Mouse (Mus musculus) embryonic fibroblast, embryonic 13.5 days (primary cell): ENCODE data around the gene Catsperz. TPM values are rescaled to one million over a fixed set of nuclear protein-coding genes. Genes with fewer than 3 reads are reported as not detected.
"Not testable (repeated sequence)": the region's sequence is repeated elsewhere in the genome, so short reads cannot be mapped to it uniquely, and the experiment has no call there.

Source experiments
- H3K27ac ChIP-seq: 2 replicates; pipeline ENCODE4 v1.5.1; 2012; ENCODE audit warnings: low read length, control low read depth, inconsistent platforms; ENCODE audit not compliant: insufficient read depth
- H3K4me1 ChIP-seq: 2 replicates; pipeline ENCODE4 v1.6.1; 2011; ENCODE audit warnings: low read length; ENCODE audit not compliant: control insufficient read depth, insufficient read depth
- H3K4me3 ChIP-seq: 2 replicates; pipeline ENCODE4 v1.5.1; 2011; ENCODE audit warnings: mild to moderate bottlenecking, control low read depth, low read length; ENCODE audit not compliant: insufficient read depth
- CTCF ChIP-seq: IDR thresholded peaks from 2 replicates; pipeline ENCODE4 v1.5.1; 2011; ENCODE audit warnings: mild to moderate bottlenecking, control low read depth, low read length, moderate library complexity, borderline replicate concordance; ENCODE audit not compliant: insufficient read depth
- POLR2A ChIP-seq: IDR thresholded peaks from 2 replicates; pipeline ENCODE4 v1.6.1; 2011; ENCODE audit warnings: low read depth, mild to moderate bottlenecking, control low read depth, low read length, moderate library complexity
- polyA plus RNA-seq: library from polyadenylated mRNA; stranded (reverse); fragments of >200 nt; gene quantifications from 2 replicates; pipeline ENCODE4 v1.2.4, GENCODE M21; 2011; ENCODE audit warnings: low read depth; ENCODE audit not compliant: missing spikeins, insufficient read length

Gene Catsperz
- polyA plus RNA-seq, 1 experiment = not detected

- H3K4me1 ChIP-seq = peaks cover 11% of the 10 kb centered on the region; the same call in 1 of the 2 replicates
- no peak for TF ChIP-seq POLR2A
- TF ChIP-seq CTCF = no peak
- no peak overlapping the region for H3K27ac ChIP-seq
- no peak overlapping the region for H3K4me3 ChIP-seq
Measured at GRCm38 (mm10) chr19:6918321-6918720, 6.9 kb downstream of the Catsperz start.

- TF ChIP-seq POLR2A (no peak), CTCF (no peak)
- Histone ChIP-seq H3K4me3 (no peak overlapping the region), H3K27ac (no peak overlapping the region), H3K4me1 (peaks cover 8% of the 10 kb centered on the region; the same call in 1 of the 2 replicates)
Measured at GRCm38 (mm10) chr19:6916496-6916895, 8.7 kb downstream of the Catsperz start.

- TF ChIP-seq POLR2A (no peak), CTCF (no peak)
- H3K27ac ChIP-seq = no peak overlapping the region
- peaks cover 5% of the 10 kb centered on the region; the same call in 1 of the 2 replicates for H3K4me1 ChIP-seq
- no peak overlapping the region for H3K4me3 ChIP-seq
Measured at GRCm38 (mm10) chr19:6915276-6915675, 9.9 kb downstream of the Catsperz start.

- TF ChIP-seq POLR2A (no peak), CTCF (no peak)
Measured at GRCm38 (mm10) chr19:6914540-6914939, 10.6 kb downstream of the Catsperz start.

GRCm38 (mm10) chr19:6913991-6914390, 11.2 kb downstream of the Catsperz start:
- TF ChIP-seq POLR2A = no peak
- no peak for TF ChIP-seq CTCF
- Histone ChIP-seq H3K4me1 (no peaks in the 10 kb centered on the region; the same call in 1 of the 2 replicates), H3K4me3 (no peak overlapping the region), H3K27ac (no peak overlapping the region)

More at GRCm38 (mm10) chr19:6914540-6914939, 10.6 kb downstream of the Catsperz start:
- H3K4me3 ChIP-seq = no peak overlapping the region
- no peak overlapping the region for H3K27ac ChIP-seq
- peaks cover 2% of the 10 kb centered on the region; the same call in 1 of the 2 replicates for H3K4me1 ChIP-seq

- Histone ChIP-seq H3K4me3 (no peak overlapping the region), H3K27ac (no peak overlapping the region), H3K4me1 (no peaks in the 10 kb centered on the region; the same call in 1 of the 2 replicates)
- TF ChIP-seq CTCF (no peak), POLR2A (no peak)
Measured at GRCm38 (mm10) chr19:6913036-6913435, 12.1 kb downstream of the Catsperz start.

- TF ChIP-seq CTCF = no peak
- no peak for TF ChIP-seq POLR2A
Measured at GRCm38 (mm10) chr19:6912205-6912970, 12.8 kb downstream of the Catsperz start.

GRCm38 (mm10) chr19:6911101-6912074, 13.8 kb downstream of the Catsperz start:
- Histone ChIP-seq H3K27ac (no peak overlapping the region), H3K4me1 (no peaks in the 10 kb centered on the region; the same call in 1 of the 2 replicates), H3K4me3 (peak overlapping the region; percentile 67)
- TF ChIP-seq POLR2A (no peak), CTCF (no peak)

More at GRCm38 (mm10) chr19:6912205-6912970, 12.8 kb downstream of the Catsperz start:
- no peak overlapping the region for H3K27ac ChIP-seq
- no peaks in the 10 kb centered on the region; the same call in 1 of the 2 replicates for H3K4me1 ChIP-seq
- H3K4me3 ChIP-seq = no peak overlapping the region

- H3K4me1 ChIP-seq = not testable (repeated sequence)
- H3K27ac ChIP-seq = peak overlapping the region; percentile 96
- TF ChIP-seq POLR2A = peak; percentile 45; the same call in 1 of the 2 replicates
- peak overlapping the region; percentile 67 for H3K4me3 ChIP-seq
Measured at GRCm38 (mm10) chr19:6910306-6910705, 14.9 kb downstream of the Catsperz start.
